Mouse (Mus musculus): ENCODE results near the gene Gm10160. TPM values are rescaled to one million over a fixed set of nuclear protein-coding genes. Genes with fewer than 3 reads are reported as not detected.

Gene Gm10160
- total RNA-seq, 2 experiments from 2014 or later: not detected

DNA sequence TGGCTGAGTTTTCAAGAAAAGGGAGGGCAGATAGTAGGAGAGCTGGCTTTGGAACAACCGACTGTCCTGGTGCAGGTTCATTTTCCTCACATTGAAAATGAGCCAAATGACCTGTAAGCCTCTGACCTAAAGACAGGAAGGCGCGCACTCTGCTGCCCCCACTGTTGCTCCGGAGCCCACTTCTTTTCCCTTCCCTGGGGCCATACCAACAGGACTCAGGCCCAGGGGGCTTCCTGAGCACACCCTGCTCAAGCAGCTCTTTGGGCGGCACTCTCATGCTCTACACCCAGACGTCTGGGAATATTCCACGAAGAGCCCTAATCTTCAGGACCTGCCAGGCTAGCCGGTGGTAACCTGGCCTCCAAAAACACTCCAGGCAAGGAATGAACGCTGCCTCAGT lies 2.6 kb upstream of the Gm10160 start:
- no peak for DNase-seq

DNA sequence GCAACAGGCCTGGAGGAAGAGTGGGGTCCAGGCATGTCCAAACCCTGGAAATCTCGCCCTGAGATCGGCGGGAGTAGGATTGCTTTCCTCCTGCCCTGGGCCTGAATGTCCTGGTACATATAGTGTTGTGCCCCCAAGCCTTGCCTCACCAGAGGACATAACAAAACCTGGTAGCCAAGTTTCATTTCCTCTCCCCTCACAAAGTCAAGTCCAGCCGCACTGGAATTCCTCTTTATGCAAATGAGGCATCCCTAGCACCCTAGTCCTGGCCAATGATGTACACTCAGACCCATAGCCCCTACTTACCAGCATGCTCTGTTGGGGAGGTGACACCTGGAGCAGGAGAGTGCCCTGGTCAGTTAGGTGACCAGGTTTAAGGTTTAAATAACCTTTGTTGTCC lies 627 bp upstream of the Gm10160 start:
- no peak for DNase-seq

DNA sequence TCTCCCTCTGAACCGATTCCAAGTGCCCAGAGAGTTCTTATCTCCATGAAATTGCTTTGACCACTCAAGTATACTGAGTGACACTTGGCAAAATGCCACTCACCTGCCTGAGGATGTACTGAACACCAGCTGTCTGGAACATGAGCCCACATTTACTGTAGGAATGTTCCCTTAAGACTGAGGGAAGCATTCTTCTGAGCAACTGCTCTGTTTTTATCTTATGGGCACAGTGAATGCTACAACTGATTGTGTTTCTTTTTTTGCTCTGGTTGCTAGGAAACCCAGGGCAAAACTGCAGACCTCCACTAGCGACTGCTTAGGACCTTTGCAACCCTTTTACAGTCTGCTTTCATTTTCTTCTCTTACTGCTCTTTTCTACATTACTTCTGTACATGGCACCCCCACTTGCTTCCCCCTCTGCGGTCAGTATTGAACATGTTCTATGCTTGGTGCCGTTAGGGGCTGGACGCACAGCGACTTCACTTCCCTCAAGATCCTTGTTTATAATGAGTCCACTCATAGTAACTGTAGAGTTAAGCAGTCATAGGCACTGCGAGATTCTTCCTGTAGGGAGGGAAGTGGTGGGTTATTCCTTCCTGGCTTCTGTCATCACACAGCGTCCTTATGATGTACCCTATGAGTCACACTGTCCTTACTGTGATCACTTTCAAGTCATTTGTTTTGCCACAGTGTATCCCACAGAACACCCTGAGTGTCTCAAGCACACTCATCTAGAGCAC lies 856 bp downstream of the Gm10160 start:
- DNase-seq: peak in 1 of 2 experiments; percentile 26

DNA sequence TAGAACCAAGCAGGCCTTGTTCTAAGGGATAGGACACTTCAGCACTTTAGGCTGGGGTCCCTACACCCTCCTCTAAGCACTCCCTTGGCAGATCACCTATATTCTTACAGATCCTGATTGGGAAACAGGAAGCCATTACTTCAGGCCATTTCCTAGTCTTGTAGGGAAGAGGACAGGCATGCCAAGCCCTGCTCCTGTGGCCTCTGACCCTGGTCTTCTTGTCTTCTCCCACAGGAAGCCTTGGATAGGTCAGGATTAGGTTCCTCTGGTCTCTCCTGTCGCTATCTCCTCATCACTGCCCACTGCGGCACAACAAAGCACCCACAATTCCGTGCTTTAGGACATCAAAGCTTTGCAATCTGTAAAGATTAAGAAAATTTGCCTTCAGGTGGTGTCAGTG lies 3.9 kb downstream of the Gm10160 start:
- peak in 1 of 2 experiments; percentile 38 for DNase-seq

DNA sequence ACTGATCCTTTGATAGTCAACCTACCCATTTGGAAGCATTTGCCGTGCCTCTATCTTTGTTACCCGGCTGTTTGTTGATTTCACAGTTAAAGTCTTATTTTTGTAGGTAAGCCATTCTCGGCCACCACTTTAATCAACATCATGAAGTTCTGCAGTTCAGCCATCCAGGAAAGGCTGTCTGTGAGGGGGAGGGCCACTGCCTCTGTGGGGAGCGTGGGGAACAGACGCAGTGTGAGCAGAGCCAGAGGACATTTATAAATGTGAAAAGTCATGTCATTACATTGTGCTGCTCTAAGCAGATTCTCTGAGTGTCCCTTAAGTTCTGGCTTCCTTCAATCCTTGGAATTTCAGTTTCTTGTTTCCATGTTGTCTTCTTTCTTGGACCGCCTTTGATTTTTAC lies 5.4 kb downstream of the Gm10160 start:
- DNase-seq: no peak

DNA sequence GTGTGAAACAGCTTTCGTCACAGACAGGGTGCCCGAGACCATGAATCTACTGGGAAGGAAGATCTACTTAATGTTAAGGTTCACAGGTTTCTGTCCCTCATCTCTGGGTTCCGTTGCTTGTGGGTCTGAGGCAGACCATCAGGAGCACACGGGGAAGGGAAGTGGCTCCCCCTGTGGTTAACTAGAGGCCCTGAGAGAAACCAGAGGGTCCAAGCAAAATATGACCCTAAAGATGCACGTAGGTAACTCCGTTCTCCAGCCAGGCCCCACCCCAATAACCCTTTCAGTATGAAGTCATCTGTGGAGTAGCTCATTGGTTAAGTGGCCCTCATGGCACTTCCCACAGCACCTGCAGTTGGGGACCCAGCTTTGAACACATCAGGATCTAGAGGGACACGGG lies 6.0 kb downstream of the Gm10160 start:
- DNase-seq: no peak

DNA sequence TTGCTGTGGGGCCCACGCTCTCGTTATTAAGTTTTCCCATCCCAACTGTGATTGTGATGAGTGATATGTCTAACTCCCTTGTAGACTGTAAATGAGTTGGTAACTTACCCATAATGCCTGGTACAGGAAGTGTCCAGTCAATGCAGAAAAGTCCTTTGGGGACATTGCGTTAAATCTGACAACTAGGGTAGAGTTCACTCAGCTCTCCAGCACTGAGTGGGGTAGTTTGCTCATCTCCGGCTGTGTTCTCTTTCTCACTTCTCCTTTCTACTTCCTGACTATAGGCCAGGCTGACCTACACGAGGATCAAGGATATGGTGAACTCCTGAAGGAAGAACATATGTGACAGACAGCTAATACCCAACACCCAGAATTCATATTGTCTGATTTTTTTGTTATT lies 6.4 kb downstream of the Gm10160 start:
- no peak for DNase-seq

DNA sequence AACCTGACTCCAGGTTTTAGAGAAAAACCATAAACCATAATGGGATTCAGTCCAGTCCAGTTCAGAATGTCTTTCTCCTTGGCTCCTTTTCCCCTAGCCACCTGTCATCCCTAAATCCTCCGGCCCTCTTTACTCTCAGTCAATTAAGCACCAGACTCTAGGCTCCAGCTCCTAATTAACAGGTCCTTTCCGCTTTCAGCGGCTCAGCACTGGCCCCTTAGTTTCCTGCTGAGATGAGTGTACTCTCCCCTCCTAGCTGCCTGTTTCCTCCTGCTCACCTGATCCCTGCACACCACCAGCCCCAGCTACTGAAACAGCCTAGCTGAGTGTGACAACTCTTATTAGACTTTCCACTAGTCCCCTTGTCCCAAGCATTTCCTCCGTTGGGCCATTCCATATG lies 7.8 kb downstream of the Gm10160 start:
- no peak for DNase-seq

DNA sequence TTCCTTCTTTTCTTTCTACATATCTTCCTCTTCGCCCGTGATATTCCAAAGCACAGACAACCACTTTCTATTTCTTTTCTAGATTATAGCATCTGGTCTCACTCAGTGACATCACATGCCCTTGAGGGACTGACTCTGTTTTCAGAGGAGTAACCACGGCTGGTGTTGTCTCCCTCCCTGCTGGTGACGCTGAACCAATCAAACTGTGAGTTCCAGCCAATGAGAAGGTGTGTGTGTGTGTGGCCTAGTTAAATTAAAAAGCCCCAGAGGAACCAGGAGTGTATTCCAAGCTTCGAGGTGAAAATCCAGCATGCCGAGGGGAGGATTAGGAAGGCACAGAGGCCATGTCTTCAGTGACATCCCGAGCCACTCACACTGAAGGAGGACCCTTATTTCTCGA lies 8.6 kb downstream of the Gm10160 start:
- no peak for DNase-seq

DNA sequence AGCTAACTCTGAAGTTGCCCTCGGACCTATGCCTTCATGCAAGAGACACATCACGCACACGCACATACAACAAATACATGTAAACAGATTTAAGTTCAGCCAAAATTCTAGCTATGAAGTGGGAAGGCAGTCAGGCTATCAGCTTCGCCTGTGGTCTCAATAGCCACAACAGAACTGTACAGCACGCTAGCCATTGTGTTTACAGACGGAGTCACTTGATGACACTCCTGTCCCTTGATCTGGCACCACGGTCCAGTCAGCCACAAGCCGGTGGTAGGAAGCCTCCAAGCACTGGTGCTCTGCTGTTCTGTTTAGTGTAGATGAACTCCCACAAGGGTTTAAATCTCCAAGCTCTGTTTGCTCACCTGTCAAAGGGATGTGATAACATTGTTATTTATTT lies 9.6 kb downstream of the Gm10160 start:
- DNase-seq: no peak

DNA sequence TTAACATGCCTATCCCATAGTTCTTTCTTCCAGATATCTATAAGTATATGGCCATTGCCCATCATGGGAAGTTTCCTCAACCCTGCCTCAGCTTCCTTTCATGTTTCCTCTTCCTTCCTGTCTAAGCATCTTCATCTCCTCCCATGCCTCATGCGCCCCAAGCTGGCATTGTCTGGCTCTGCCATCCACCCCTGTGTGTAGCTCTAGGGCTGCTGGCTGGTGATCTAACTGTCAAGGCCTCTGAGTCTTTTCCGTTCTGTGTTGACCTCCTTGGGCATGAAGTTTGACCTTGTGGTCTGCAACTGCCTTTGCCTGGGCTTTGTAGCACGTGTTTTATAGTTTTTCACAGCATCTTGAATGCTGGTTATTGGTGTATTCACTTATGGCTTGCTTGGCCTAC lies 10.3 kb downstream of the Gm10160 start:
- peak in 1 of 2 experiments; percentile 22 for DNase-seq

DNA sequence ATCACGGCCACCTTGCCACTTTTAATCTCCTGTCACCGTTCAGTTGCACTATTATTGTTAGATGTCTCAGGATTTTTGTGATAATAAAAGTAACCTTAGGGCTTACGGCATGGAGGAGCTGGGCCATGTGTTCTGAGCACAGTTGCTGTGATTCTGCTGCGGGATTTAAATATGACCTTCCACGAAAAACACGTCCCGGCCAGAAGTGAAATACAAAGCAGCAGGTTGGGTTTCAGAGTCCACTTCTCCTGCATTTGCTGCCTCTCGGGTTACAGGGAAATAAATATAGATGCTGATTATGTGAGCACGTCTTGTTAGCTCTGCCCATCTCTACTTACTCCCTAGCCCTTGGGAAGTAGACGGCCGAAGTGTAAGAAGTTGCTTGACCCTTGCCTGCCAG lies 10.8 kb downstream of the Gm10160 start:
- no peak for DNase-seq

DNA sequence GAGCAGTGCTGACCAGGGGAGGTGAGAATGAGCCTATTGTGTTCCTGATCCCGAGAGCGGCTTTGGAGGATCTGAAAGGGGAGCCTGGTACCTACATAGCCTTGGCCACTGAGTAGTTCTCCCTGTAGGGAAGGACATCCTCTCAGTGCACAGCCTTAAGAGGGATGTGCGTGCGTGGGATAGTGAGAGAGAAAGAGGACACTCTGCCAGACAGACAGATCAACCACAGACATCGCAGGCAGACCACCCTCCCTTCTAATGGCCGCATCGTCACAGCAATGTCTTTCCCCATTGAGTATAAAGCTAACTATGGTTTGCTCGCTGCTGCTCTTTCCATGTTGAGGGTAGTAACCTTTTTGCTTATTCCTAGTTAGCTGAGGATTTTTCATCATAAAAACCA lies 11.7 kb downstream of the Gm10160 start:
- DNase-seq: no peak

DNA sequence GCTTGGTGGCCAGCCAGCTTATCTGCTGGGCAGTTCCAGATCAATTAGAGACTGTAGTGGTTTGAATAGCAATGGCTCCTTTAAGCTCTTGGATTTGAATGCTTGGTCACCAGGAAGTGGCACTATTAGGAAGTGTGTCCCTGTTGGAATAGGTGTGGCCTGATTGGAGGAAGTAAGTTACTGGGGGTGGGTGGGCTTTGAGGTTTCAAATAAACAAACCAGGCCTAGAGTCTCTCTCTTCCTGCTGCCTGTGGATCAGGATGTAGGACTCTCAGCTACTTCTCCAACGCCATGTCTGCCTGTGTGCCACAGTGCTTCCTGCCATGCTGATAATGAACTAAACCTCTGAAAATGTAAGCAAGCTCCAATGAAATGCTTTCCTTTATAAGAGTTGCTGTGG lies 12.6 kb downstream of the Gm10160 start:
- no peak for DNase-seq

DNA sequence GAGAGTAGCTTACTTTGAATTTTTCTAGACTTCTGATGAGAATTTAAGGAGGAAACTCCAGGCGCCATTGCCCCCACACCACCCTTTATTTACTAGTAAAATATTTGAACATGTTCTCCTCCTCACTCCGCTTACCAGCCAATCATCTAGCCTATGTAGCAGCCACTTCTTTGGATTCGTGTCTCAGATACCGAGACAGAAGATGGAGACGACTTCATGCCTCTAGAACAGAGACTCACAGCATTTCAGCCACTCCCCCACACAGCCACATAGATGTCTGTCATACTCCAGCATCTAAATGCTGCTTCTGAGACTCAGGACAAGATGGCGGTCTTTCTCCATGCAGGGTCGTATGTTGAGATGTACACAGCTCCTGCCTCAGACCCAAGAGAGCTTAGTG lies 13.5 kb downstream of the Gm10160 start:
- no peak for DNase-seq

DNA sequence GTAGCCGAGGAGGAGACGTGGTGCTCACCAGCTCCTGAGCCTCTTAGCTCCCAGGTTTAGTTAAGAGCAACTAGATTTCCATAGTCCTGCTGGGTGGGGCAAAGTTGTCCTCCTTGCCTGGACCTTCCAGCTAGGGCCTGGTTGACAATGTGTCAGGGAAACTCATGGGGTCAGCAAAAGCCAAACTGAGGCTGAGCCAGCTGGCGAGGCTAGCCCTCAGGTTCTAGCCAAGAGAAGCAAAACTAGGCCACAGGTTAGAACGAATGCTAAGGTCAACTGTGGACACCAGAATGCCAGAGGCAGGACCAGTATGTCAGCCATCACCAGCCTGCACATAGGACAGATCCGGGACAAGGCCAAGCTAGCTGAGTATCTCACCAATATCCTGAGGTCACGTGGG lies 14.2 kb downstream of the Gm10160 start:
- peak in 1 of 2 experiments; percentile 33 for DNase-seq

DNA sequence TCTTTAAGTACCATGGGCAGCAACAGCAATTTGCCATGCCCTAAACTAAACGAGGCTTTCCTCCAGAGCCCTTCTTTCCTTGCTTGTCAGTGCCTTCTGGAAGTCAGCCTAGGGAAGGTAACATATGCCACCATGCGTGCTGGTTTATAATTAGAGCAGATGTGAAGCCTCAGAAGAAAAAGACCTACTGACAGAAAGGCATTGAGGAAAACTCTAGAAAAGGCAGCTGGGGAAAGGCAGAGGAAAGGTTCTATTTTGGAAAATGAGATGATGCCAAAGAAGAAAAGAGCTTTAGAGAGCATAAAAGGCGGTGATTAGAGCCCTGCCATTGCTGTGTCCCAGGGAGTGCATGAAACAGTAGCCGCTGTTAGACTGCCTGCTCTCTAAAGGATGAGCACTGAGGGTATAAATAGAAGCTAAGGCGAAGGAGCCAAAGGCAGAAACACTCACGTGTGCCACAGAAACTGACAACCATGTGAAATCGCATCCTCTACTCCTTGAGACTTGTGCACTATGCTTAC lies 14.9 kb downstream of the Gm10160 start:
- no peak for DNase-seq

DNA sequence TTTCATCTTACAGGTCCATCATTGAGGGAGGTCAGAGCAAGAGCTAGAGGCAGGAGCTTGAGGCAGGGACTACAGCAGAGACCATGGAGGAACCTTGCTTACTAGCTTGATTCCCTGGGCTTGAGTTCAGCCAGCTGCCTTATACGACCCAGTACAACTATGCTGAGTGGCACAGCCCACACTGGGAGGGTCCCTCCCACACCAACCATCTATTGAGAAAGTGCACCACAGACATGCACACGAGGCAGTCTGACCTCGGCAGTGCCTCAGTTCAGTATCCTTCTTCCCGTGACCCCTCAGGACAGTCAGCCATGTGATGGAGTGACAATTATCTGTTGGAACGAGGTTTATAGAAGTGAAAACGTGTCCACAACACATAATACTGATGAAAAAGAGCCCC lies 15.8 kb downstream of the Gm10160 start:
- no peak for DNase-seq

DNA sequence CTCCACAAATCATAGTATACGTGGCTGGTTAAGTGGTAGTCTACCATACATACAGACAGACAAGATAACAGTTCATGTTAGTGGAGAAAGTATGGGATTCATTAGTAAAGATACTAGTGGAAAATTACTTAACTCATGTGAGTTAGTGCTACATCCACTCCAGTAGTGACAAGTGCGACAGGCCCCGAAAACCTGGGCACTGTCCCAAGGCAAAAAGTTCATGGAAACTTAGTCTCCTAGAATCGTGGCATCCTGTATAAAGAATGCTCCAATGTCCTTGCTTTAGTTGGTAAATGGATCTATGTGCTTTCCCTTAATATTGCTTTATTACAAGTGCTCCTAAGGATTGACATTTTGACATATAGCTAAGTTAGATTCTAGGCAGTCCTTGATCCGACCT lies 17.8 kb downstream of the Gm10160 start:
- peak; percentile 37 to 54 for DNase-seq

DNA sequence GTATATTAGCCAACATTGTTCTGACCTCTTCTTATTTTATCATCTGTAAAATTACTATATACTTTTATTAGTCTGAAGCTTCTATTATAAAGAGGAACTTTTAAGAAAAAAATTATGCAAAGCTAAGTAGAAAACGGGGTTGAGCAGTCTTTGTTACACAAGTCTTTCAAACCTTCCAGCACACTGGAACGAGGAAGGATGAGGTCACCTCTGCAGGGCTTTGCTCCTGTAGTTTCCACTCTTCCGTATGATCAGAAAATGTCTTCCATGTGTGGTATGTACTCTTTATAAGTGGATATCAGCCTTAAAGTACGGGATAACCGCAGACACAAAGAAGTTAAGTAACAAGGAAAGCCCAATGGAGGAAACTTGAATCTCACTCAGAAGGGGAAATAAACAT lies 20.2 kb downstream of the Gm10160 start:
- no peak for DNase-seq

DNA sequence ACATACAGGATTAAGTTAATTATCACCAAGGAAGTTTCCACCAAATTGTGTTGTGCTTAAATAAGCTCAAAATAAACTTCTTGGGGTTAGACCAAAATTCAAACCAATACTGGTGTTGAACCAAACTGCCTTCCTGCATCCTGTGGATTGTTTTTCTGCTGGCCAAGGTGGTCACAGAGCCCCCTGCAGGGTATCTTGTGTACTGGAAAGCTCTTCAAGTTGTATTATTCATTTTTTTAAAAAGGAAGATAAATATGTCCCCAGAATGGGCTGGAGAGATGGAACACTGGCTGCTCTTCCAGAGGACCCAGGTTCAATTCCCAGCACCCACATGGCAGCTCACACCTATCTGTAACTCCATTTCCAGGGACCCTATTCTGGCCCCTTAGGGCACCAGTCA lies 20.7 kb downstream of the Gm10160 start:
- DNase-seq: no peak

DNA sequence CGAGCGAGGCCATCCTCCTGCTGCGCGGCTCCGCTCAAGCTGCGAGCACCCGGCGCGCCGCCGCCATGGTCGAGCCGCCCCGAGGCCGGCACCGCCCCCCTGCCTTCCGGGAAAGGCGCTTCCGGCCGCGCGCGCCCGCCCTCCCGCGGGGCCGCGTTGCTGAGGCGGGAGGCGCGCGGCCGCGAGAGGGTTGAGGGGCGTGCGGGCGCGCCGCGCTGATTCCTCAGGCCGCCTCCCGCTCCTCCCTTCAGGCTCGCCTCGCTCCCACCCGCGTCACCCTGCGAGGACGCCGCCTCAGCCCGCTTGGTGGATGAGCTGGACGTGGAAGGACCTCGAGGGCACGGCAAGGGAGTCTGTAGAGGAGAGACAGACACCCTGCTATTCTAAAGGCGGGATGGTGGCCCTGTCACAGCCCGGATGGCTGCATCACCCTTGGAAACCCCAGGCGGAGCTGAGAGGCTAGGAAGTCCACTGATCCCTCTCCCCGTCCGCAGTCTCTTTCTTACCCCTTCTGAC lies 26.2 kb downstream of the Gm10160 start, which contains the start of gene Btbd1:
Gene Btbd1, minus strand, starts transcription at position 53 of the 516 bp plus-strand sequence.
- DNase-seq: peak; percentile 91 to 95

DNA sequence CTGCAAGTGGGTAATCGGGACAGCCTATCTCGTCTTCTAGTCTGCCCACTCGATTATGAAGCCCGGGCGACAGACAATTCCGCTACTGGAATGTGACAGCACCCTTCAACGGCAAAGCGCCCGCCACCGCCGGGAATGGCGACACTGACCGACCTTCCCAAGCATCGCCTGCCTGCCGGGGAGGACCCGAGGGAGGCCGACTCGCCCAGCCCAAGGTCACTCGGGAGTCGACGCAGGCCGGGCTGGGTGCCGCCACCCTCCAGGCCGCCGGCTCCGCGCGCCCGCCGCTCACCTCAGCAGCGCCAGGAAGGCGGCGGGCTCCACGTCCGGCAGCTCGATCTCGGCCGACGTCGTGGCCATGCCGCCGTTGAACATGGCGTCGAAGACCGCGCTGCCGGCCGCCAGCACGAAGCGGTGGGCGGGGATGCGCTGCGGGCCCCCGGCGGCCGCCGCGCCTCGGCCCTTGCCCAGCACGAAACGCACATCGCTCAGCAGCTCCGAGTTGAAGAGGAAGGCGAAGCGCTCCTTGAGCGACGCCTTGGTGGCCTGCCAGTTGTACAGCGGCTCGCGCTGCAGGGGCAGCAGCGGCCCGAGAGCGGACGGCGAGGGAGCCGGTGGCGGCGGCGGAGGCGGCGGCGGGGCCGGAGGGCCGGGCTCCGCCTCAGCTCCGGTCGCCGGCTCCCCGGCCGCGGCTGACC lies 26.8 kb downstream of the Gm10160 start:
- peak; percentile 79 for DNase-seq
